Mouse (Mus musculus): ENCODE results near the gene Frmd8. TPM values are rescaled to one million over a fixed set of nuclear protein-coding genes. Genes with fewer than 3 reads are reported as not detected.

Gene Frmd8
- total RNA-seq, 4 experiments from 2014 or later, result 12.1 to 19.9 (median 13.7) TPM

- DNase-seq (ENCODE audit: low spot score in 2 of 2), result no peak
Observed at GRCm38 (mm10) chr19:5807740-5808139, 67.3 kb downstream of the Frmd8 start.

- no peak for DNase-seq (ENCODE audit: low spot score in 2 of 2)
Observed at GRCm38 (mm10) chr19:5806809-5807205, 68.3 kb downstream of the Frmd8 start.

- DNase-seq (ENCODE audit: low spot score in 2 of 2), result no peak
Observed at GRCm38 (mm10) chr19:5806051-5806808, 68.8 kb downstream of the Frmd8 start.

- DNase-seq (ENCODE audit: low spot score in 2 of 2), result peak in 1 of 2 experiments; percentile 78
Observed at GRCm38 (mm10) chr19:5804371-5804899, 70.6 kb downstream of the Frmd8 start.

GRCm38 (mm10) chr19:5803881-5804279 is 71.2 kb downstream of the Frmd8 start:
- DNase-seq (ENCODE audit: low spot score in 2 of 2), result no peak

GRCm38 (mm10) chr19:5803041-5803880 is 71.8 kb downstream of the Frmd8 start:
- DNase-seq (ENCODE audit: low spot score in 2 of 2), result peak; percentile 98 to 100

- no peak for DNase-seq (ENCODE audit: low spot score in 2 of 2)
Observed at GRCm38 (mm10) chr19:5802787-5803040, 72.4 kb downstream of the Frmd8 start.

GRCm38 (mm10) chr19:5802011-5802786 is 72.9 kb downstream of the Frmd8 start:
- DNase-seq (ENCODE audit: low spot score in 2 of 2), result peak; percentile 86 to 99

- DNase-seq (ENCODE audit: low spot score in 2 of 2), result no peak
Observed at GRCm38 (mm10) chr19:5801432-5801964, 73.6 kb downstream of the Frmd8 start.

- DNase-seq (ENCODE audit: low spot score in 2 of 2), result peak in 1 of 2 experiments; percentile 10
Observed at GRCm38 (mm10) chr19:5800632-5801431, 74.2 kb downstream of the Frmd8 start.

GRCm38 (mm10) chr19:5800350-5800631 is 74.8 kb downstream of the Frmd8 start:
- no peak for DNase-seq (ENCODE audit: low spot score in 2 of 2)

Other genes with a start within 250 kb of the Frmd8 start
- 10 to 100 TPM; 22.5 to 25.3 (median 23.7) TPM for gene Rela, start 237.8 kb downstream of the Frmd8 start, total RNA-seq (2022)
- gene Sipa1, start 211.6 kb downstream of the Frmd8 start, total RNA-seq (2022), result 10 to 100 TPM; 12.5 to 20.7 (median 14.9) TPM
- gene Map3k11, start 186.5 kb downstream of the Frmd8 start, total RNA-seq (2022), result 10 to 100 TPM; 19.0 to 20.2 (median 19.7) TPM
- 10 to 100 TPM; 74.4 to 86.8 (median 80.3) TPM for gene Pcnx3, start 186.4 kb downstream of the Frmd8 start, total RNA-seq (2022)
- gene Kcnk7, start 170.9 kb downstream of the Frmd8 start, total RNA-seq (2022), result under 1 TPM in 1 of 4 experiments, not detected in 3; 0.37 TPM
- 10 to 100 TPM; 15.8 to 22.9 (median 19.9) TPM for gene Ehbp1l1, start 149.0 kb downstream of the Frmd8 start, total RNA-seq (2022)
- gene Fam89b, start 145.6 kb downstream of the Frmd8 start, total RNA-seq (2022), result 10 to 100 TPM; 24.9 to 30.9 (median 26.1) TPM
- gene Ltbp3, start 134.4 kb downstream of the Frmd8 start, total RNA-seq (2022), result 10 to 100 TPM; 35.0 to 42.2 (median 41.3) TPM
- 100 to 1,000 TPM in 1 of 4 experiments, 10 to 100 TPM in 3; 88.9 to 100 (median 94.9) TPM for gene Scyl1, start 103.9 kb downstream of the Frmd8 start, total RNA-seq (2022)
- 1 to 10 TPM; 3.2 to 5.1 (median 4.1) TPM for gene Slc25a45, start 2.5 kb upstream of the Frmd8 start, total RNA-seq (2022)
- 1 to 10 TPM; 3.9 to 5.6 (median 5.0) TPM for gene Tigd3, start 18.9 kb upstream of the Frmd8 start, total RNA-seq (2022)
- 10 to 100 TPM; 76.4 to 87.8 (median 81.6) TPM for gene Dpf2, start 37.7 kb upstream of the Frmd8 start, total RNA-seq (2022)
- gene Cdc42ep2, start 49.5 kb upstream of the Frmd8 start, total RNA-seq (2022), result 1 to 10 TPM; 6.1 to 7.4 (median 6.4) TPM
- gene Pola2, start 88.9 kb upstream of the Frmd8 start, total RNA-seq (2022), result 1 to 10 TPM; 4.4 to 6.6 (median 5.6) TPM
- gene Slc22a20, start 110.9 kb upstream of the Frmd8 start, total RNA-seq (2022), result not detected
- 10 to 100 TPM; 25.6 to 31.5 (median 28.0) TPM for gene Capn1, start 140.6 kb upstream of the Frmd8 start, total RNA-seq (2022)
- gene Syvn1, start 171.3 kb upstream of the Frmd8 start, total RNA-seq (2022), result 10 to 100 TPM; 35.7 to 40.3 (median 37.6) TPM
- 10 to 100 TPM; 42.7 to 55.2 (median 44.9) TPM for gene Mrpl49, start 182.5 kb upstream of the Frmd8 start, total RNA-seq (2022)
- gene Fau, start 182.6 kb upstream of the Frmd8 start, total RNA-seq (2022), result 100 to 1,000 TPM; 737 to 869 (median 805) TPM
- 10 to 100 TPM; 33.0 to 38.8 (median 37.3) TPM for gene Znhit2, start 185.9 kb upstream of the Frmd8 start, total RNA-seq (2022)
- gene Tm7sf2, start 193.1 kb upstream of the Frmd8 start, total RNA-seq (2022), result 10 to 100 TPM; 18.9 to 29.9 (median 23.2) TPM
- 10 to 100 TPM; 79.4 to 88.4 (median 84.3) TPM for gene Vps51, start 202.0 kb upstream of the Frmd8 start, total RNA-seq (2022)
- gene Tmem262, start 204.8 kb upstream of the Frmd8 start, total RNA-seq (2022), result not detected
- gene Gm28374, start 207.0 kb upstream of the Frmd8 start, total RNA-seq (2022), result 1 to 10 TPM in 1 of 4 experiments, not detected in 3; 1.1 TPM
- 10 to 100 TPM; 38.9 to 44.5 (median 41.9) TPM for gene Zfpl1, start 209.7 kb upstream of the Frmd8 start, total RNA-seq (2022)
- under 1 TPM in 3 of 4 experiments, not detected in 1; 0.21 to 0.25 (median 0.23) TPM for gene Cdca5, start 209.7 kb upstream of the Frmd8 start, total RNA-seq (2022)
- not detected for gene AC131692.1, start 219.1 kb upstream of the Frmd8 start, total RNA-seq (2022)
- gene Naaladl1, start 230.5 kb upstream of the Frmd8 start, total RNA-seq (2022), result under 1 TPM; 0.14 to 0.44 (median 0.17) TPM
- 10 to 100 TPM; 13.0 to 20.1 (median 16.1) TPM for gene Sac3d1, start 243.4 kb upstream of the Frmd8 start, total RNA-seq (2022)